Mouse (Mus musculus): ENCODE results near the gene Ncoa5. TPM values are rescaled to one million over a fixed set of nuclear protein-coding genes. Genes with fewer than 3 reads are reported as not detected.

Gene Ncoa5
- polyA plus RNA-seq, 1 experiment from 2014 or later: 81.2 TPM

DNA sequence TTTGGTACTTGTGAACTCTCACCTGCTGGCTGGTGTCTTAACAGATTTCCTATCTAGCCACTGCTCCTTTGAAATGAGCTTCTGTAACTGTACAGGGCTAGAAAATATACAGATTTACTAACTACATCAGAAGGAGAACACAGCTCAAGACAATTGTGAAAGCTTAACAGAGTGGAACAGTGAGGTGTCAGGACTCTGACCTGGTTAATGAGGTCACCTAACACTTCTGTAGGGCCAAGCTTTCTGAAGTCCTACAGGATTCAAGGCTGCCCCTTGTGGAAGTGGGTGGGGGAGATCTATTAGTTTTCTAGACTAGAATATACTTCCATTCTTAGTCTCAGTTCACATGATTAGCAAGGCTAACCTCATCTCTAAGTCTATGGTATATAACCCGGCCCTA is 26.7 kb downstream of the Ncoa5 start:
- no peaks in the 10 kb centered on the region for H3K9me3 ChIP-seq (ENCODE audit: control insufficient read depth, low read length)
- H3K9ac ChIP-seq (ENCODE audit: low read length): no peak overlapping the region
- H3K4me3 ChIP-seq (ENCODE audit: low read depth, low read length): no peak overlapping the region
- no peak for DNase-seq (ENCODE audit: low spot score)
- WGBS: 100% methylated on average over 1 of the region's 1 CpGs
- no peak for ATAC-seq (ENCODE audit: insufficient number of reproducible peaks, low FRiP score, low TSS enrichment, low read depth)
- no peak overlapping the region for H3K4me2 ChIP-seq (ENCODE audit: low read depth, severe bottlenecking)
- H3K4me1 ChIP-seq (ENCODE audit: control insufficient read depth, insufficient read depth, low read length): no peaks in the 10 kb centered on the region
- H3K27ac ChIP-seq (replicated peaks; ENCODE audit: low read depth, low read length): no peak overlapping the region
- peaks cover 49% of the 10 kb centered on the region for H3K36me3 ChIP-seq (ENCODE audit: control insufficient read depth, insufficient read depth, low read length)
- H3K27me3 ChIP-seq (ENCODE audit: control insufficient read depth, insufficient read depth, low read length): no peaks in the 10 kb centered on the region

- H3K4me1 ChIP-seq (ENCODE audit: control insufficient read depth, insufficient read depth, low read length): no peaks in the 10 kb centered on the region
- no peaks in the 10 kb centered on the region for H3K27me3 ChIP-seq (ENCODE audit: control insufficient read depth, insufficient read depth, low read length)
- ATAC-seq (ENCODE audit: insufficient number of reproducible peaks, low FRiP score, low TSS enrichment, low read depth) (no peak), DNase-seq (ENCODE audit: low spot score) (no peak)
- peaks cover 48% of the 10 kb centered on the region for H3K36me3 ChIP-seq (ENCODE audit: control insufficient read depth, insufficient read depth, low read length)
- no peak overlapping the region for H3K4me3 ChIP-seq (ENCODE audit: low read depth, low read length)
- H3K4me2 ChIP-seq (ENCODE audit: low read depth, severe bottlenecking): no peak overlapping the region
- H3K9ac ChIP-seq (ENCODE audit: low read length): no peak overlapping the region
- 92% methylated on average over 4 of the region's 4 CpGs for WGBS
- no peaks in the 10 kb centered on the region for H3K9me3 ChIP-seq (ENCODE audit: control insufficient read depth, low read length)
- H3K27ac ChIP-seq (replicated peaks; ENCODE audit: low read depth, low read length): no peak overlapping the region
Observed at GRCm38 (mm10) chr2:165006813-165007212, 27.9 kb downstream of the Ncoa5 start.

DNA sequence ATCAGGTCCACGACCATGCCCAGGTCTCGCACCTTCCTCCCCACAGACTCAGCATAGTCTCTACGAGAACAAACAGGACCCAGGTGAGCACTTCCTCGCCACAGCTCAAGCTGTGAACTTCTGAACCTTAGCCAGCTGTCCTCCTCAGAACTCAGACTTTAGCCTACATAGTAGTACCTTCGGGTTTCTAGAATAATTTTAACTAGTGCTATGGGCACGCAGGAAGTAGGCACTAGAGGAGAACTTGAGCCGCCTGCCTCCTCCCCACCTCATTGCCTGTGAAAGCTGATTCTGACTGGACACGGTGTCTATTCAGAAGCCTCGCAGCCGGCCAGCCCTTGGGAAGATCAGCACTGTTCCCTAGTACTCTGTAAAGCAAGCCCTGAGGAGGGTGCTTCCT is 30.4 kb downstream of the Ncoa5 start:
- no peak overlapping the region for H3K9ac ChIP-seq (ENCODE audit: low read length)
- H3K27ac ChIP-seq (replicated peaks; ENCODE audit: low read depth, low read length): no peak overlapping the region
- peaks cover 5% of the 10 kb centered on the region; the same call in 1 of the 2 replicates for H3K27me3 ChIP-seq (ENCODE audit: control insufficient read depth, insufficient read depth, low read length)
- no peaks in the 10 kb centered on the region for H3K9me3 ChIP-seq (ENCODE audit: control insufficient read depth, low read length)
- H3K4me2 ChIP-seq (ENCODE audit: low read depth, severe bottlenecking): no peak overlapping the region
- peaks cover 47% of the 10 kb centered on the region for H3K36me3 ChIP-seq (ENCODE audit: control insufficient read depth, insufficient read depth, low read length)
- ATAC-seq (ENCODE audit: insufficient number of reproducible peaks, low FRiP score, low TSS enrichment, low read depth) (no peak), DNase-seq (ENCODE audit: low spot score) (no peak)
- H3K4me3 ChIP-seq (ENCODE audit: low read depth, low read length): no peak overlapping the region
- no peaks in the 10 kb centered on the region for H3K4me1 ChIP-seq (ENCODE audit: control insufficient read depth, insufficient read depth, low read length)
- 78% methylated on average over 10 of the region's 10 CpGs for WGBS

DNA sequence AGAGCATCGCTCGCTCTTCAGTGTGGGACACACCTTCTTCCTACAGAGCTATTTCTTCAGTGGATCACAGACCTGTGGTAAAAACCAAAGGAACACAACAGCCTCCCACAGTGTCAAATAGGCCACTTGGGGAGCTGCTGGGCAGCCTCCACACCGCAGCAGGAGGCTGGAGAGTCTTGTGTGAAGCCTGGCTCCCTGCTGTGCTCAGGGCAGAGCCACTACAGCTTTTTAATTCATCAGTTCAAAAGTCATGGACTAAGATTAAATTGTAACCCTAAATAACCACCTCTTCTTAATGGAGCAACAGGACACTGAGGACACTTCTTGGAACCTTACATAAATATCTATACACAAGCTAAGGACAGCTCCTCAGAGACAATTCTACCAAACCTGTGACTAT is 31.6 kb downstream of the Ncoa5 start:
- peaks cover 5% of the 10 kb centered on the region for H3K4me1 ChIP-seq (ENCODE audit: control insufficient read depth, insufficient read depth, low read length)

DNA sequence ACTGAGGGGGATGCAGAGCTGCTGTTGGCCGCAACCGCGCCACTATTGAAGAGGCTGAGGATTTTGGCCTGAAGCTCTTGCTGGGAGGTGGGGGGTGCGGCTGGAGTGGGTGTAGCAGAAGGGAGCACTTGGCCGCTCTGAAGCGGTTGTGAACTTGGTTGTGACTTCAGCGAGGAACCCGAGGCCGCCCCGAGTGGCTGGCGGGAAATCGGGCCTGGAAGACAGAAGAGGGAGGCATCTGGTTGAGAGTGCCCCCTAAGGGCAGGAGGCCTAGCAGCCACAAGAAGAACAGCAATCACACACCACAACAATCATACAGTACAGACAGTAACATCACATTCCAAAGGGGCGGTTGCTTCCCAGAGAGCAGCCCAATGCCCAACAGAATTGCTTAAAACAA is 32.7 kb downstream of the Ncoa5 start:
- no peak overlapping the region for H3K9ac ChIP-seq (ENCODE audit: low read length)
- DNase-seq (ENCODE audit: low spot score): no peak
- ATAC-seq (ENCODE audit: insufficient number of reproducible peaks, low FRiP score, low TSS enrichment, low read depth): no peak
- H3K27ac ChIP-seq (replicated peaks; ENCODE audit: low read depth, low read length): no peak overlapping the region
- peaks cover 15% of the 10 kb centered on the region for H3K4me1 ChIP-seq (ENCODE audit: control insufficient read depth, insufficient read depth, low read length)
- no peak overlapping the region for H3K4me3 ChIP-seq (ENCODE audit: low read depth, low read length)
- WGBS: 97% methylated on average over 13 of the region's 13 CpGs
- peaks cover 30% of the 10 kb centered on the region for H3K36me3 ChIP-seq (ENCODE audit: control insufficient read depth, insufficient read depth, low read length)
- H3K9me3 ChIP-seq (ENCODE audit: control insufficient read depth, low read length): no peaks in the 10 kb centered on the region
- peaks cover 25% of the 10 kb centered on the region for H3K27me3 ChIP-seq (ENCODE audit: control insufficient read depth, insufficient read depth, low read length)
- H3K4me2 ChIP-seq (ENCODE audit: low read depth, severe bottlenecking): no peak overlapping the region

More for the DNA sequence above, 31.6 kb downstream of the Ncoa5 start:
- DNase-seq (ENCODE audit: low spot score) (no peak), ATAC-seq (ENCODE audit: insufficient number of reproducible peaks, low FRiP score, low TSS enrichment, low read depth) (no peak)
- Histone ChIP-seq H3K4me2 (ENCODE audit: low read depth, severe bottlenecking) (no peak overlapping the region), H3K27ac (replicated peaks; ENCODE audit: low read depth, low read length) (no peak overlapping the region), H3K4me3 (ENCODE audit: low read depth, low read length) (no peak overlapping the region), H3K9me3 (ENCODE audit: control insufficient read depth, low read length) (no peaks in the 10 kb centered on the region), H3K9ac (ENCODE audit: low read length) (no peak overlapping the region), H3K36me3 (ENCODE audit: control insufficient read depth, insufficient read depth, low read length) (peaks cover 38% of the 10 kb centered on the region), H3K27me3 (ENCODE audit: control insufficient read depth, insufficient read depth, low read length) (peaks cover 14% of the 10 kb centered on the region)
- WGBS: 82% methylated on average over 3 of the region's 3 CpGs

DNA sequence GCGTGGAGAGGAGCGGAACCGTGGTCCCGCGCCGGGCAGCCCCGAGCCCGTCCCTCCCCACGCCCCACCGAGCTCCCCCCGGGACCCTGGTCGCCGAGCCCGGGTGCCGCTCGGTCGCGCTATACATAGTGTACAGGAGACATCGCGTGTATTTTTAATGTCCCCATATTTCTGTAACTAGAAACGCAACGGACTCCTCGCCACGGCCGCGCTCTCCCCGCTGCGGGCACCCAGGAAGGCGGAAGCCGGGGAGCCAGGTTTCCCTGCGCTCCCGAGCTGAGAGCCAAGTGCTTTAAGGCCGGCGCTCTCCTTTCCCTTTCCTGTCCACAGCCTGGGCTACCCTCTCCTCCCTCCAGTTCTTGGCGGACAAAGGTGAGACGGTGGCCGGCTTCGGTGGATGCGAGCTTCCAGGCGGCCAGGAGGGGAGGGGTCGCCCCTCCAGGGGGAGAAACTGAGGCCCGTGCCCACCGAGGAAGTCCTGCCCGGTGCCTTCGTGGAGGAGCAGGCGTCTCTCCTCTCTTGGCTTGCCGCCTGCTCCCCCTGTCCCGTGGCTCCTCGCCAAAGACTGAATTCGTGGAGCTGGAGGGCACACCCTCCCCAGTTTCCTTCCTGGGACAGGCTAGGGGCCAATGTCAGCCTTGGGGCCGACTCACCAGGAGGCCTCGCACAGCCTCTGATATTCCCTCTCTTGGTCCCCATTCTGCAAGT is 36.8 kb downstream of the Ncoa5 start:
- H3K4me2 ChIP-seq (ENCODE audit: low read depth, severe bottlenecking): peak overlapping the region; percentile 39
- WGBS: 1% methylated on average over 50 of the region's 52 CpGs
- peaks cover 15% of the 10 kb centered on the region for H3K4me1 ChIP-seq (ENCODE audit: control insufficient read depth, insufficient read depth, low read length)
- H3K4me3 ChIP-seq (ENCODE audit: low read depth, low read length): peak overlapping the region; percentile 20
- no peak for ATAC-seq (ENCODE audit: insufficient number of reproducible peaks, low FRiP score, low TSS enrichment, low read depth)
- H3K27ac ChIP-seq (replicated peaks; ENCODE audit: low read depth, low read length): no peak overlapping the region
- H3K27me3 ChIP-seq (ENCODE audit: control insufficient read depth, insufficient read depth, low read length): peaks cover 39% of the 10 kb centered on the region
- no peaks in the 10 kb centered on the region for H3K9me3 ChIP-seq (ENCODE audit: control insufficient read depth, low read length)
- peak; percentile 36 for DNase-seq (ENCODE audit: low spot score)
- H3K9ac ChIP-seq (ENCODE audit: low read length): peak overlapping the region; percentile 17; the same call in 1 of the 2 replicates
- H3K36me3 ChIP-seq (ENCODE audit: control insufficient read depth, insufficient read depth, low read length): peaks cover 11% of the 10 kb centered on the region

- Histone ChIP-seq H3K9me3 (ENCODE audit: control insufficient read depth, low read length) (no peaks in the 10 kb centered on the region), H3K36me3 (ENCODE audit: control insufficient read depth, insufficient read depth, low read length) (peaks cover 8% of the 10 kb centered on the region), H3K9ac (ENCODE audit: low read length) (peak overlapping the region; percentile 17; the same call in 1 of the 2 replicates), H3K4me2 (ENCODE audit: low read depth, severe bottlenecking) (peak overlapping the region; percentile 39), H3K27me3 (ENCODE audit: control insufficient read depth, insufficient read depth, low read length) (peaks cover 39% of the 10 kb centered on the region), H3K27ac (replicated peaks; ENCODE audit: low read depth, low read length) (no peak overlapping the region), H3K4me1 (ENCODE audit: control insufficient read depth, insufficient read depth, low read length) (peaks cover 15% of the 10 kb centered on the region), H3K4me3 (ENCODE audit: low read depth, low read length) (peak overlapping the region; percentile 20)
- 10% methylated on average over 49 of the region's 49 CpGs for WGBS
- ATAC-seq (ENCODE audit: insufficient number of reproducible peaks, low FRiP score, low TSS enrichment, low read depth) (no peak), DNase-seq (ENCODE audit: low spot score) (peak; percentile 39)
Observed at GRCm38 (mm10) chr2:164996848-164997720, 37.6 kb downstream of the Ncoa5 start.

DNA sequence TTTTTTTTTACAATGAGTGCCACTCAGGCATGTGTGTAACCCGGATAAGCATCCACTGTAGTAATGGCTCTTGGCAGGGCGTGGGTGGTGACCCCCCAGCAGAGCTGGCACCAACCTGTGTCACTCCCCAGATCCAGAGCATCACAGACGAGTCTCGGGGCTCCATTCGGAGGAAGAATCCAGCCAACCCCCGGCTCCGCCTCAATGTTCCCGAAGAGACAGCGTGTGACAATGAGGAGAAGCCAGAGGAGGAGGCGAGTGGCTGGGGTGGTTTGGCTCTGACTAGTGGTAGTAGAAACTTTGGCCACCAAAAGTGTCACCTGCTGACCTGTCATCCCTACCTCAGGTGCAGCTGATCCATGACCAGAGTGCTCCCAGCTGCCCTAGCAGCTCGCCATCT is 38.7 kb downstream of the Ncoa5 start:
- H3K27me3 ChIP-seq (ENCODE audit: control insufficient read depth, insufficient read depth, low read length): peaks cover 39% of the 10 kb centered on the region
- peaks cover under 1% of the 10 kb centered on the region for H3K36me3 ChIP-seq (ENCODE audit: control insufficient read depth, insufficient read depth, low read length)
- no peaks in the 10 kb centered on the region for H3K9me3 ChIP-seq (ENCODE audit: control insufficient read depth, low read length)
- ATAC-seq (ENCODE audit: insufficient number of reproducible peaks, low FRiP score, low TSS enrichment, low read depth): no peak
- H3K4me3 ChIP-seq (ENCODE audit: low read depth, low read length): no peak overlapping the region
- H3K27ac ChIP-seq (replicated peaks; ENCODE audit: low read depth, low read length): no peak overlapping the region
- H3K9ac ChIP-seq (ENCODE audit: low read length): no peak overlapping the region
- no peak overlapping the region for H3K4me2 ChIP-seq (ENCODE audit: low read depth, severe bottlenecking)
- WGBS: 70% methylated on average over 11 of the region's 11 CpGs
- DNase-seq (ENCODE audit: low spot score): no peak
- H3K4me1 ChIP-seq (ENCODE audit: control insufficient read depth, insufficient read depth, low read length): peaks cover 15% of the 10 kb centered on the region

Data from limb, embryonic 11.5 days (tissue).